Mouse (Mus musculus): ENCODE measurements around the gene Sdhaf4. TPM values are rescaled to one million over a fixed set of nuclear protein-coding genes. Genes with fewer than 3 reads are reported as not detected.

Sdhaf4 gene
- polyA plus RNA-seq (2014; fragmentation: Nextera tagmentation; extraction: Ambion mirVana): 62.3 and 68.8 TPM in 2 replicates

DNA sequence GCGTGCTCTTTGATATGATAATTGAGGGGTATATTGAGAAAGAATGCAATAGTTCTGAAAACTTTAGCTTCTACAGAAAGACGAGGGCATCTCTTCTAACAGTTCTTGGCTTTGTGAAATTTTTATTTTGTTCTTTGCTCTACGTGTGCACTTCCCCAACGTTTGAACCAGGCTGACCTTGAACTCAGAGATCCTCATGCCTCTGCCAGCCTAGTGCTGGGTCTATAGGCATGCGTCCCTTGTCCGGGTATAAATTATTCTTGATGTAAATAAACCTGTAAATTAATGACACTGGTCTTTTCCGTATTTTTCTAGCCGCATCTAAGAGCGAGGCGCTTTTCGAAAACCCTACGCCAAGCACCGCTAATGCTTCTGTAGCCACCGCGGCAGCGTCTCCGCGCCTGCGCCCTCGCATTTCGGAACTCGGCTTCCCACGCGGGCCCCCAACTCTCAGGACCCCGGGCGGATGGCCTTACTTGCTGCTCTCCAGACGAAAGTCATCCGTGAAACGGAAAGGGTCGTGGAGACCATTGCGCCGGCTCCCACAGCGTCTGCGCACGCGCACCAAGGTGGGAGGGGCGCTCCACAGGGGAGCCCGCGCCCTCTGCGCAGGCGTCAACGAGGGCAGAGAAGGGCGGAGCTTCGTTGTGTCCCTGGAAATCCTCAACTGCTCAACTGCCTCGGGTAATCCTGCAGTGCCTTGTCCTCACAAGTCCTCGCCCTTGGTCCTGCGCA lies at the start of gene Sdhaf4:
TSS of gene Sdhaf4 (minus strand) at position 587 of the 735 bp plus-strand sequence.
- ATAC-seq (ENCODE audit: insufficient read depth, low FRiP score, low TSS enrichment) (peak; percentile 94), DNase-seq (ENCODE audit: low spot score) (peak; percentile 96)
- Histone ChIP-seq H3K36me3 (ENCODE audit: control insufficient read depth, insufficient read depth, low read length) (no peaks in the 10 kb centered on the region), H3K27me3 (ENCODE audit: control insufficient read depth, insufficient read depth, low read length) (no peaks in the 10 kb centered on the region), H3K27ac (ENCODE audit: low read depth, low read length) (peak within 1 kb of the TSS; percentile 79), H3K4me1 (ENCODE audit: control insufficient read depth, insufficient read depth, low read length) (no peaks in the 10 kb centered on the region), H3K4me2 (ENCODE audit: low read depth) (peak within 1 kb of the TSS; percentile 54), H3K9ac (ENCODE audit: low read length) (peak within 1 kb of the TSS; percentile 76), H3K9me3 (ENCODE audit: control insufficient read depth, low read length) (no peaks in the 10 kb centered on the region), H3K4me3 (ENCODE audit: low read depth, low read length) (peak within 1 kb of the TSS; percentile 58)
- 1% methylated on average over 47 of the region's 47 CpGs for WGBS

DNA sequence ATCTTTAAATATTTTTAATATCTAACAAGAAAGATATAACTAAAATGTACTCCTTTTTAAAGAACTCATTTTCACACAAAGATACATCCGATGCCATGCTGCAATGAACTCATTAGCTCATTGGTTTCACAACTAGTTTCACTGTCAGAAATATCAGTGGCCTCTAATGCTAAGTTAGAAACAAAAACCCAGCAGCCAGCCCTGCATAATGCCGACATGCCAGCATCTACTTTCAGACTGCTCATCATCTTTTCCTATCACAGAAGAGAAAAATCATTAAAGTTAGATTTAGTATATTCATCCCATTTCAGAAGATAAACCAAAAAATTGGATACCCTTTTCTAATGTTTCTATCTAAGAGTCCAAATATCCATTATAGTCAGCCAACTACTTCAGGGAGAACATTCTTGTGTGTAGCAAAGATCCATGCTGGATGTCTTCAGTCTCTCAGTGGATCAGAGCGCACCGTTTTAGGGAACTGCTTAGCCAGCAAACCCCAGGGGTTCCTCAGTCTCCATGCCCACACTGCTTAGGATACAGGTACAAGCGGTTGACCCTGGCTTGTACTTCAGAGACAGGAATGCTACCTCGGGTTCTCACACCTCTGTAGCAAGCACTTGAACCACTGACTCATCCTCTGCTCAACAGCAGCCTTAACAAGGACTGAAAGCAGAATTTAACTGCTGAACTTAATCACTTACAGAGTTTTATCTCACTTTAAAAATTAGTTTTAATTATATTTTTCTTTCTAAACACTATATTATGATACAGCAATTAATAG lies 41.5 kb upstream of the Sdhaf4 start:
- 78% methylated on average over 6 of the region's 6 CpGs for WGBS
- no peak overlapping the region for H3K4me3 ChIP-seq (ENCODE audit: low read depth, low read length)
- H3K36me3 ChIP-seq (ENCODE audit: control insufficient read depth, insufficient read depth, low read length): no peaks in the 10 kb centered on the region; the same call in 1 of the 2 replicates
- H3K4me2 ChIP-seq (ENCODE audit: low read depth): no peak overlapping the region
- H3K27me3 ChIP-seq (ENCODE audit: control insufficient read depth, insufficient read depth, low read length): no peaks in the 10 kb centered on the region
- no peak overlapping the region for H3K9ac ChIP-seq (ENCODE audit: low read length)
- no peaks in the 10 kb centered on the region for H3K9me3 ChIP-seq (ENCODE audit: control insufficient read depth, low read length)
- no peak for DNase-seq (ENCODE audit: low spot score)
- H3K4me1 ChIP-seq (ENCODE audit: control insufficient read depth, insufficient read depth, low read length): no peaks in the 10 kb centered on the region
- no peak overlapping the region for H3K27ac ChIP-seq (ENCODE audit: low read depth, low read length)
- no peak for ATAC-seq (ENCODE audit: insufficient read depth, low FRiP score, low TSS enrichment)

- H3K36me3 ChIP-seq (ENCODE audit: control insufficient read depth, insufficient read depth, low read length): no peaks in the 10 kb centered on the region; the same call in 1 of the 2 replicates
- no peak overlapping the region for H3K4me3 ChIP-seq (ENCODE audit: low read depth, low read length)
- no peak for DNase-seq (ENCODE audit: low spot score)
- no peak overlapping the region for H3K9ac ChIP-seq (ENCODE audit: low read length)
- H3K27me3 ChIP-seq (ENCODE audit: control insufficient read depth, insufficient read depth, low read length): no peaks in the 10 kb centered on the region
- ATAC-seq (ENCODE audit: insufficient read depth, low FRiP score, low TSS enrichment): no peak
- 76% methylated on average over 5 of the region's 5 CpGs for WGBS
- no peak overlapping the region for H3K27ac ChIP-seq (ENCODE audit: low read depth, low read length)
- no peaks in the 10 kb centered on the region for H3K4me1 ChIP-seq (ENCODE audit: control insufficient read depth, insufficient read depth, low read length)
- H3K4me2 ChIP-seq (ENCODE audit: low read depth): no peak overlapping the region
- no peaks in the 10 kb centered on the region for H3K9me3 ChIP-seq (ENCODE audit: control insufficient read depth, low read length)
Measured at GRCm38 (mm10) chr1:24045627-24046026, 40.2 kb upstream of the Sdhaf4 start.

GRCm38 (mm10) chr1:24043007-24043406 lies 37.6 kb upstream of the Sdhaf4 start:
- no peaks in the 10 kb centered on the region; the same call in 1 of the 2 replicates for H3K36me3 ChIP-seq (ENCODE audit: control insufficient read depth, insufficient read depth, low read length)
- no peaks in the 10 kb centered on the region for H3K27me3 ChIP-seq (ENCODE audit: control insufficient read depth, insufficient read depth, low read length)
- H3K9ac ChIP-seq (ENCODE audit: low read length): no peak overlapping the region
- H3K27ac ChIP-seq (ENCODE audit: low read depth, low read length): no peak overlapping the region
- H3K4me3 ChIP-seq (ENCODE audit: low read depth, low read length): no peak overlapping the region
- DNase-seq (ENCODE audit: low spot score) (no peak), ATAC-seq (ENCODE audit: insufficient read depth, low FRiP score, low TSS enrichment) (0 out of 2 replicates have a peak, but pooled peaks have one; percentile 45)
- no peaks in the 10 kb centered on the region for H3K4me1 ChIP-seq (ENCODE audit: control insufficient read depth, insufficient read depth, low read length)
- 50% methylated on average over 5 of the region's 5 CpGs for WGBS
- H3K9me3 ChIP-seq (ENCODE audit: control insufficient read depth, low read length): no peaks in the 10 kb centered on the region
- H3K4me2 ChIP-seq (ENCODE audit: low read depth): no peak overlapping the region

DNA sequence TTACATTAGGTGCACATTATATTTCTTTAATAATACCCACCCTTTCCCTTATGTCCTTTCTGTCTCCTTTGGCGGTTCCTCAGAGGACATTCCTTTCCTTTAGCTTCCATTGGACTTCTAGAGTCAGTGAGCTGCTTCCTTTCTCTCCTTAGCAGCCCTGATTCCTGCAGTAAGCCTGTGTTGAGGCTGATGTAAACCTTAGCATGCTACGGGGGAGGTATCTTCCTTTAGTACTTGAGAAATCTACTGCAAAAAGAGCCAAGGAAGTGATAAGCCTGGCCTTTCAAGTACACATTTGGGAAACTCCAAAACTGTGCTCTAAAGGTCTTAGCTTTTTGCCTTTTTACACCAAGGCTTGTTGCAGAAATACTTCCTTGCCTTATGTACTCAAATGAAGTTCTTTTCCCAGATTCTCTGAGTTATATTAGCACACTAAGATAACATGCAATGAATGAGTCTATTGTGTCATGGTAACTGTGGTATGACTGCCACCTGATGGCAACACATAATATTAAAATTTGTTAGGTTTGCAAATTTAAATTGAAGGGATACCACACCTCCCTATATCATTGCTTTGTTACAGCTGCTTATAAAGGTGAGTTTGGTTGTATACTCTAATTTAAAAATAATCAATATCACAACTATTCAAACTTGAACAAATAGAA lies 28.4 kb upstream of the Sdhaf4 start:
- DNase-seq (ENCODE audit: low spot score) (no peak), ATAC-seq (ENCODE audit: insufficient read depth, low FRiP score, low TSS enrichment) (no peak)
- Histone ChIP-seq H3K9me3 (ENCODE audit: control insufficient read depth, low read length) (no peaks in the 10 kb centered on the region), H3K36me3 (ENCODE audit: control insufficient read depth, insufficient read depth, low read length) (peaks cover 4% of the 10 kb centered on the region; the same call in 1 of the 2 replicates), H3K4me1 (ENCODE audit: control insufficient read depth, insufficient read depth, low read length) (no peaks in the 10 kb centered on the region), H3K27ac (ENCODE audit: low read depth, low read length) (no peak overlapping the region), H3K4me2 (ENCODE audit: low read depth) (no peak overlapping the region), H3K27me3 (ENCODE audit: control insufficient read depth, insufficient read depth, low read length) (no peaks in the 10 kb centered on the region), H3K9ac (ENCODE audit: low read length) (no peak overlapping the region), H3K4me3 (ENCODE audit: low read depth, low read length) (no peak overlapping the region)
- WGBS: 89% methylated on average over 2 of the region's 2 CpGs

DNA sequence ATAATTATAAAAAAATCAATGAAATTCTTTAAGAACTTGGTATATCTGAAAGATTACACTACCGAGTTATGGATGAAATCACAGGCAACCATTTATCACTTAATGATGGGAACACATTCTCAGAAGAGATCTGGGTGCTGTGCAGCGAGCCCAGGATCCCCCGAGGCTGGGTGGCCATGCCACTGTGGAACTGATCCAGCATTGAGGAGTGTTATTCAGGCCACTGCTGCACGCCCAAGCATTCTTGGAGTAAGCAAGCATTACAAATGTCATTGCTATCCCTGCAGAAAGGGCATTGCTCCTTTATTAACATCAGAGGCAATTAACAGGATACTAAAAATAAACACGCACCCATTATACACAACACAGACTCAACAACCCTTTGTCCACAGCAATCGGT lies 5.4 kb upstream of the Sdhaf4 start:
- no peak for ATAC-seq (ENCODE audit: insufficient read depth, low FRiP score, low TSS enrichment)
- 95% methylated on average over 6 of the region's 6 CpGs for WGBS
- DNase-seq (ENCODE audit: low spot score): no peak
- Histone ChIP-seq H3K27ac (ENCODE audit: low read depth, low read length) (no peak overlapping the region), H3K9me3 (ENCODE audit: control insufficient read depth, low read length) (no peaks in the 10 kb centered on the region), H3K36me3 (ENCODE audit: control insufficient read depth, insufficient read depth, low read length) (no peaks in the 10 kb centered on the region), H3K4me1 (ENCODE audit: control insufficient read depth, insufficient read depth, low read length) (no peaks in the 10 kb centered on the region), H3K27me3 (ENCODE audit: control insufficient read depth, insufficient read depth, low read length) (no peaks in the 10 kb centered on the region), H3K9ac (ENCODE audit: low read length) (no peak overlapping the region), H3K4me2 (ENCODE audit: low read depth) (no peak overlapping the region), H3K4me3 (ENCODE audit: low read depth, low read length) (no peak overlapping the region)

DNA sequence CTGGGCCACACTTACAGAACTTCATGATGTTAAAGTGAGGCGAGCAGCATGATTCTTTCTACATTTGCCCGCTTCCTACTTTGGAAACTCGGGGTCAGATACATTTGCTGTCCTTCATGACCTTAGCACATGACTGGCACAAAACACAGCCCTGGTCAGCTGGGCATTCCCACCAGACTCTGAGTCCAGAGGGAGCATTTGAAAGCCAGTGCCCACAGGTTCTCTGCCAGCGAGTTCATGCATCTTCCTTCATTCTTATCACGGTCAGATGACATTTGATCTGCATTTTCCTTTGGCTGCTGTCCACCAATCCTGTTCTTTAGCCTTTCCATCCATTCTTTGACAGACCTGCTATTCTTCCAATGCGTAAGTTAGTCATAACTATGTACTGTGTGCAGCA lies 4.6 kb upstream of the Sdhaf4 start:
- no peaks in the 10 kb centered on the region for H3K27me3 ChIP-seq (ENCODE audit: control insufficient read depth, insufficient read depth, low read length)
- 92% methylated on average over 6 of the region's 6 CpGs for WGBS
- DNase-seq (ENCODE audit: low spot score): no peak
- H3K36me3 ChIP-seq (ENCODE audit: control insufficient read depth, insufficient read depth, low read length): no peaks in the 10 kb centered on the region
- no peaks in the 10 kb centered on the region for H3K4me1 ChIP-seq (ENCODE audit: control insufficient read depth, insufficient read depth, low read length)
- no peak for ATAC-seq (ENCODE audit: insufficient read depth, low FRiP score, low TSS enrichment)
- H3K9me3 ChIP-seq (ENCODE audit: control insufficient read depth, low read length): no peaks in the 10 kb centered on the region
- no peak overlapping the region for H3K4me3 ChIP-seq (ENCODE audit: low read depth, low read length)
- H3K27ac ChIP-seq (ENCODE audit: low read depth, low read length): no peak overlapping the region
- H3K4me2 ChIP-seq (ENCODE audit: low read depth): no peak overlapping the region
- no peak overlapping the region for H3K9ac ChIP-seq (ENCODE audit: low read length)

- ATAC-seq (ENCODE audit: insufficient read depth, low FRiP score, low TSS enrichment): no peak
- Histone ChIP-seq H3K9ac (ENCODE audit: low read length) (no peak overlapping the region), H3K4me2 (ENCODE audit: low read depth) (no peak overlapping the region), H3K27ac (ENCODE audit: low read depth, low read length) (no peak overlapping the region), H3K4me3 (ENCODE audit: low read depth, low read length) (no peak overlapping the region), H3K4me1 (ENCODE audit: control insufficient read depth, insufficient read depth, low read length) (no peaks in the 10 kb centered on the region), H3K27me3 (ENCODE audit: control insufficient read depth, insufficient read depth, low read length) (no peaks in the 10 kb centered on the region), H3K9me3 (ENCODE audit: control insufficient read depth, low read length) (no peaks in the 10 kb centered on the region), H3K36me3 (ENCODE audit: control insufficient read depth, insufficient read depth, low read length) (no peaks in the 10 kb centered on the region)
- DNase-seq (ENCODE audit: low spot score): no peak
- WGBS: 87% methylated on average over 8 of the region's 8 CpGs
Measured at GRCm38 (mm10) chr1:24007621-24008020, 2.2 kb upstream of the Sdhaf4 start.

Data from neural tube, embryonic 11.5 days (tissue).